Mouse (Mus musculus) intestine, postnatal 0 days (tissue): ENCODE data around the gene Hoxc8. TPM values are rescaled to one million over a fixed set of nuclear protein-coding genes. Genes with fewer than 3 reads are reported as not detected.

Experiments used
- ATAC-seq: fragments of 200-750 bp; cut with Nextera tagmentation; 2 replicates; pipeline ENCODE4 v1.8.0; 2017; ENCODE audit warnings: mild to moderate bottlenecking, moderate TSS enrichment, moderate library complexity
- H3K27ac ChIP-seq: fragments of 300-500 bp; sonication (generic); 2 replicates; pipeline ENCODE4 v1.5.1; 2014; ENCODE audit warnings: mild to moderate bottlenecking, low read depth, low read length, moderate library complexity
- H3K27me3 ChIP-seq: fragments of 300-500 bp; sonication (generic); replicated peaks from 2 replicates; pipeline ENCODE4 v1.6.1; 2014; ENCODE audit warnings: low read length, mixed read lengths; ENCODE audit not compliant: control insufficient read depth, insufficient read depth
- H3K36me3 ChIP-seq: fragments of 300-500 bp; sonication (generic); 2 replicates; pipeline ENCODE4 v1.6.1; 2014; ENCODE audit warnings: mild to moderate bottlenecking, moderate library complexity; ENCODE audit not compliant: control insufficient read depth, insufficient read depth
- H3K4me1 ChIP-seq: fragments of 300-500 bp; sonication (generic); replicated peaks from 2 replicates; pipeline ENCODE4 v1.6.1; 2014; ENCODE audit warnings: antibody characterized with exemption, low read length, mixed read lengths; ENCODE audit not compliant: control insufficient read depth, insufficient read depth
- H3K4me2 ChIP-seq: fragments of 300-500 bp; sonication (generic); replicated peaks from 2 replicates; pipeline ENCODE4 v1.6.1; 2014; ENCODE audit warnings: low read depth, mild to moderate bottlenecking, moderate library complexity
- H3K4me3 ChIP-seq: fragments of 300-500 bp; sonication (generic); 2 replicates; pipeline ENCODE4 v1.5.1; 2014; ENCODE audit warnings: low read depth, low read length
- H3K9ac ChIP-seq: fragments of 300-500 bp; sonication (generic); 2 replicates; pipeline ENCODE4 v1.6.1; 2014; ENCODE audit warnings: mild to moderate bottlenecking, low read depth, low read length
- H3K9me3 ChIP-seq: fragments of 300-500 bp; sonication (generic); 2 replicates; pipeline ENCODE4 v1.6.1; 2016; ENCODE audit warnings: mixed run types; ENCODE audit not compliant: control insufficient read depth
- CTCF ChIP-seq: sonication (generic); IDR thresholded peaks from 2 replicates; pipeline ENCODE4 v1.5.1; 2016; ENCODE audit warnings: low read depth, mild to moderate bottlenecking, control low read depth, antibody characterized with exemption, moderate library complexity
- WGBS: fragments of 180-500 bp; shearing (Covaris S2); extraction: QIAGEN DNeasy Blood & Tissue Kit; methylation state at CpG from one replicate; pipeline ENCODE4 v1.1.7; 2014; 5-methylcytosine and 5-hydroxymethylcytosine counted together
- polyA plus RNA-seq: library from polyadenylated mRNA; unstranded; fragments of >200 nt; fragmentation: Nextera tagmentation; extraction: Ambion mirVana; gene quantifications from 2 replicates; pipeline ENCODE4 v1.2.1, GENCODE M21; 2015

The Hoxc8 gene
- polyA plus RNA-seq, 1 experiment from 2014 or later = 3.5 TPM

GRCm38 (mm10) chr15:102984925-102985324 lies 5.5 kb upstream of the Hoxc8 start:
- H3K27ac ChIP-seq = no peak overlapping the region
- WGBS = 24% methylated on average over 3 of the region's 3 CpGs
- no peak for TF ChIP-seq CTCF
- ATAC-seq = no peak
- H3K27me3 ChIP-seq = peaks cover 99% of the 10 kb centered on the region
- no peak overlapping the region for H3K4me2 ChIP-seq
- H3K9ac ChIP-seq = no peak overlapping the region
- no peaks in the 10 kb centered on the region for H3K36me3 ChIP-seq
- no peak overlapping the region for H3K4me3 ChIP-seq
- H3K4me1 ChIP-seq = 0 out of 2 replicates have a peak, but pooled peaks cover 3% of the 10 kb centered on the region
- H3K9me3 ChIP-seq = no peaks in the 10 kb centered on the region

GRCm38 (mm10) chr15:102987124-102987833 lies 3.1 kb upstream of the Hoxc8 start:
- WGBS = 6% methylated on average over 21 of the region's 21 CpGs

GRCm38 (mm10) chr15:102988078-102988477 lies 2.3 kb upstream of the Hoxc8 start:
- TF ChIP-seq CTCF = no peak
- H3K36me3 ChIP-seq = no peaks in the 10 kb centered on the region
- ATAC-seq = no peak
- 40% methylated on average over 5 of the region's 5 CpGs for WGBS
- H3K27me3 ChIP-seq = peaks cover 97% of the 10 kb centered on the region
- H3K4me2 ChIP-seq = no peak overlapping the region
- no peak overlapping the region for H3K27ac ChIP-seq
- H3K4me1 ChIP-seq = no peaks in the 10 kb centered on the region
- no peaks in the 10 kb centered on the region for H3K9me3 ChIP-seq
- H3K9ac ChIP-seq = no peak overlapping the region
- H3K4me3 ChIP-seq = no peak overlapping the region

More at GRCm38 (mm10) chr15:102987124-102987833, 3.1 kb upstream of the Hoxc8 start:
- H3K4me2 ChIP-seq = no peak overlapping the region; the same call in 1 of the 2 replicates
- no peaks in the 10 kb centered on the region for H3K9me3 ChIP-seq
- no peak overlapping the region for H3K4me3 ChIP-seq
- H3K27ac ChIP-seq = no peak overlapping the region
- TF ChIP-seq CTCF = peak; percentile 91
- H3K9ac ChIP-seq = no peak overlapping the region
- H3K27me3 ChIP-seq = peaks cover 97% of the 10 kb centered on the region
- no peaks in the 10 kb centered on the region for H3K4me1 ChIP-seq
- ATAC-seq = peak; percentile 22; the same call in 1 of the 2 replicates
- H3K36me3 ChIP-seq = no peaks in the 10 kb centered on the region

GRCm38 (mm10) chr15:102991782-102992181 lies 1.4 kb downstream of the Hoxc8 start:
- no peak for ATAC-seq
- Histone ChIP-seq H3K9me3 (no peaks in the 10 kb centered on the region), H3K4me3 (peak overlapping the region; percentile 35), H3K27me3 (peaks cover 96% of the 10 kb centered on the region), H3K9ac (no peak overlapping the region), H3K4me2 (peak overlapping the region; percentile 44), H3K4me1 (no peaks in the 10 kb centered on the region), H3K27ac (no peak overlapping the region), H3K36me3 (no peaks in the 10 kb centered on the region)
- TF ChIP-seq CTCF = no peak
- 5% methylated on average over 7 of the region's 7 CpGs for WGBS

GRCm38 (mm10) chr15:102992206-102992605 lies 1.8 kb downstream of the Hoxc8 start:
- Histone ChIP-seq H3K27me3 (peaks cover 96% of the 10 kb centered on the region), H3K4me1 (no peaks in the 10 kb centered on the region), H3K4me3 (peak overlapping the region; percentile 35; the same call in 1 of the 2 replicates), H3K36me3 (no peaks in the 10 kb centered on the region), H3K27ac (no peak overlapping the region), H3K4me2 (peak overlapping the region; percentile 44), H3K9ac (no peak overlapping the region), H3K9me3 (no peaks in the 10 kb centered on the region)
- TF ChIP-seq CTCF = no peak
- no peak for ATAC-seq
- WGBS = 8% methylated on average over 11 of the region's 11 CpGs

- Histone ChIP-seq H3K9ac (no peak overlapping the region), H3K27me3 (peaks cover 96% of the 10 kb centered on the region), H3K36me3 (no peaks in the 10 kb centered on the region), H3K4me1 (no peaks in the 10 kb centered on the region), H3K4me2 (0 out of 2 replicates have a peak overlapping the region, but pooled peaks have one; percentile 44), H3K9me3 (0 out of 2 replicates have a peak, but pooled peaks cover 2% of the 10 kb centered on the region), H3K27ac (no peak overlapping the region), H3K4me3 (no peak overlapping the region)
- TF ChIP-seq CTCF = no peak
- 8% methylated on average over 3 of the region's 3 CpGs for WGBS
- ATAC-seq = no peak
Measured at GRCm38 (mm10) chr15:102992863-102993262, 2.5 kb downstream of the Hoxc8 start.
